Mouse (Mus musculus): ENCODE results near the gene Sik3.

Sik3 gene

DNA sequence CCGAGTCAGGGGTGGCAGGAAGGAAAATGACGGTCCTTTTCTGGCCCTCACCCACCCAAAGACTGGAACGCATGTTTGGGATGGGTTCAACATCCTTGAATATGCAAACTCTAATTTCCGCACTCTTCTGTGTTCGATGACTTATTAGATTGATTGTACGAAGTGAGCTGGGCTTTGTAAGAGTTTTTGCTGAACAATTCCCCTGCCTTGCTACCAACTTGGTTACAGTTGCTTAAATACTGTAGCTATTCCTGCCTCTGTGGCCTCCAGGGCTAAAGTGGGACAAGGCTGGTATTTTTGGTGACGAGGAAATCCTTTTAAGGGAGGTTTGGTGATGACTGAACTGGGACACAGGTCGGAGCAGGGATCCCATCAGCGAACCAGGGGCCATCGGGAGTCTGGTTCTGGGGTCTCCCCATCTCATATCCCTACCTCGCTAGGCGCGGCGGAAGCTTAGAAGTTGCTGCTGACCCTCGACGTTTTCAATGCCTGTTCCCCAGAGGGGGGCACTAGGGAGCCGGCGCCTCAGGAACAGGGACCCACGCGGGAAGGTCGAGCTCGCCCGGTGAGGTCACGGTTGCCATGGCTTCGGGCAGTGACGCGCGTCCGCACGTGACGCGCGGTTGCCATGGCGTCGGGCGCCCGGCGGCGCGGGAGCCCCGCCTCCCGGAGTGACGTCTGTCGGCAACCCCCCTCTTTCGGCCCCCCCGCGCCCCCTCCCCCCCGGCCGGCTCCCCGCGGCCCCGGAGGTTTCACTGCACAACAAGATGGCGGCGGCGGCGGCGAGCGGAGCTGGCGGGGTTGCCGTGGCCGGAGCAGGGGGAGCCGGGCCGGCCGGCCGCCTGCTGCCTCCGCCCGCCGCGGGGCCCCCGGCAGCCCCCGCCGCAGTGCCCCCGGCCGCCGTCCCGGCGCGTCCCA lies at the start of gene Sik3, which contains the start of gene Pafah1b2:
Gene Sik3 (plus strand): TSS at position 730 of the 918 bp plus-strand sequence.
Gene Pafah1b2 (minus strand): TSS at position 600 of the 918 bp plus-strand sequence.
- DNase-seq: peak; percentile 97

- no peak for DNase-seq
These were observed 49.0 kb upstream of the Sik3 start for GRCm38 (mm10) chr9:45963577-45963976.

- no peak for DNase-seq
These were observed 35.7 kb upstream of the Sik3 start for GRCm38 (mm10) chr9:45976884-45977283.

DNA sequence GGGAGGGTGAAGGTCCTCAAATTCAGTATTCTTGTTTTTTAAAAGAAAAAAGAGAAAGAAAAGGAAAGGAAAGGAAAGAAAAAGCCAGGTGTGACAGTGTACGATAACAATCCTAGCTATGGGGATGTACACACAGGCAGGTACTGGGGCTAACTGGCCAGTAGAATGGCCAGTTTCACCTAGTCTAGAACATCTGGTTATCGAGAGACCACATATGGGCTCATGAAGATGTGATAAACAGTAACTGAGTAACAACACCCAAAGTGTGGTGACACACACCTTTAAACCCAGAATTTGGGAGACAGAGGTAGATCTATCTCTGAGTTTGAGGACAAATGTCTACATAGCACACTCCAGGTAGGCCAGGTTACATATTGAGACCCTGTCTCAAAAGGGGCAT lies 32.8 kb upstream of the Sik3 start:
- DNase-seq: no peak

DNA sequence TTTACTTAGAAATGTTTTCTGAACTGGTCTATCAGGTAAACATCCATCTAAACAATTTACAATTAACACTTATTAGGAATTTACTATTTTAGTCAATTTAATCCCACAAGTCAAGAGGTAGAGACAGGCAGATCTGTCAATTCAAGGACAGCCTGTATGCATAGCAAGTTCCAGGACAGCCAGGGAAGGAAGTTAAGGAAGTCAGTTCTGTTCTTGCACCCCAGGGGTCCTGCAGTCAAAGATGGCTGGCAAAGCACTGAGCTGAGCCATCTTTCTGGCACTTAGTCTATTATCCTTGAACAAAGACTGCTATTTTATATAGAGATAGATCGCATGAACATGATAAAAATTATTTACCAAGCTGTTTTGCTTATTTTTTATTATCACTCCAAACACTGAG lies 32.0 kb upstream of the Sik3 start:
- DNase-seq: no peak

DNA sequence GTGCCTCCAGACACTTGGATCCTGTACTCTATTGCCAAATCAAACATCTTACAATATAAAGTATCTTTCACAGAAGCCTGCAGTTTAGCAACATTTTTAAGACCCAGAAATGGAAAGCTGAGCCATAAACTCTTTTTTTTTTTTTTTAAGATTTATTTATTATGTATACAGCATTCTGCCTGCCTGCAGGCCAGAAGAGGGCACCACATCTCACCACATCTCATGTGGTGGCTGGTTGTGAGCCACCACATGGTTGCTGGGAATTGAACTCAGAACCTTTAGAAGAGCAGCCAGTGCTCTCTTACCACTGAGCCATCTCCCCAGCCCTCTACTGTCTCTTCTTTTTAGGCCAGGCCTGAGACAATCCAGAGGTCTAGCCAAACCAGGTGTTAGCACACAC lies 31.3 kb upstream of the Sik3 start:
- no peak for DNase-seq

- DNase-seq: peak; percentile 32 to 42
These were observed 28.8 kb upstream of the Sik3 start for GRCm38 (mm10) chr9:45983676-45984408.

DNA sequence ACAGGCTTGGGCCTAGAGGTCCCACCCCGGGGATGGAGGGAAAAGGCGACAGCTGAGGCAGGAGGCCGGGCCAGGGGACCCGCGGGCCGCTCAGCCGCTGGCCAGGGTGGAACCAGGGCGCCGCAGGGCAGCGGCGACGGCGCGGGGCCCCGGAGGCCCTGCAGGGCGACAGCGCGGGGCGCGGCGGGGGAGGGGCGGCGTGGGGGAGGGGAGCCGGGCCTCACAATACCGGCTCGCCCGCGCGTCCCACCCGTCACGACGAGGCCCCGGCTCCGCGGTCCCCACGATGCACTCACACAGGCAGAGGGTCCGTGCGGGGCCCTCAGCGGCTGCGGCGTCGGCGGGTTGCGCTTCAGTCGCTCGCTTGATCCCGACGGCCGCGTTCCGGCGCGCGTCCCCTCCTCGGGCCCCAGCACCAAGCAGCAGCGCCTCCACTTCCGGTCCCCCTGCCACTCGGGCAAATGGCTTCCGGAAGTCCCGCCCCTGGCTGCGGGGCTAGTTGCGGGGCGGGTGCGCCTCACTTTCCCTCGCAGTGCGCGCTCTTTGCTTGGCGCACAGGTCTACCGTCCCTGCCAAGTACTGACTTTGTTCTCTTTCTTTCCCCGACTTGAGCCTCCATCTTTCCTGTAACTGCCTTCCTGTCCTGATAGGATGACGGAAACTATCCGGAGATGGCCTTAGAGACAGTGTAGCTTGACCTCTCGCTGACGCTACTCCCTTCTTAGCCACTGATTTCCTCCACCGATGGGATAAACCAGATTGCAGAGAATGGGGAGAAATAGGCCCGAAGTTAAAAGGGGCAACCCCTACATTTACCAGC lies 28.0 kb upstream of the Sik3 start:
- peak; percentile 91 to 93 for DNase-seq

DNA sequence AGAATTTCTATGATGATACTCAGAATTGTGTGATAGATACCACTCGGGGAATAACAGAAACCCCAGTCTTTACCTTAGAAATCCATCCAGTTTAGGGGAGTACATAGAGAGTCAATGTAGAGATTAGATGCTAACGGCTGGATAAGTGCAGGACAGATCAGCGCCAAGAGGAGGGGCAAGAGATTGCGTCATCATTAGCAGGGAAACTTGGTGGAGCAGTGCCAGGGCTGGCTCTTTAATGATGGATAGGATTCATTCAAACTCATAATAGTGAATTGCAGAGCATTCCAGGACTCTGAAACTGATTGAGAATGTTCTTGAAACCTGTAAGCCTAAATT lies 27.4 kb upstream of the Sik3 start:
- peak; percentile 78 to 81 for DNase-seq

GRCm38 (mm10) chr9:45999009-45999408 lies 13.6 kb upstream of the Sik3 start:
- DNase-seq: no peak

DNA sequence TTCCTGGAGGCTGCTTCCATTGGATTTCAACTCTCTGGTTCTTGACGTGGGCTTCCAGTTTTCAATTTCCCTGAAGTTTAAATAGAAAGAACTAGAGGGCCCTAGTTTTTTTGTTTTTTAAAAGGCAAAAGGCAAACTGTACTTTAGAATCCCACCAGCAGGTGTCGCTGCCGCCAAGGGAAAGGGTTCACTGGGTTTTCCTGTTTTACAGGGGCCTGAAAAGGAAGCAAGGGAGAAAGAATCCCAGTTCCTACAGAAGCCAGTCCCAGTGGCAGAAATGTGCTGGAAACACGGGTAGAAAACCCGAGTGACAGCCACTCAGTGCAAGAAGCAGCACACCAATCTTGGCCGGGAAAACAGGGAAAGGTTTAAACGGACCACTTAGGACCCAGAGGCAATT lies 8.9 kb upstream of the Sik3 start:
- DNase-seq: peak; percentile 63 to 87

DNA sequence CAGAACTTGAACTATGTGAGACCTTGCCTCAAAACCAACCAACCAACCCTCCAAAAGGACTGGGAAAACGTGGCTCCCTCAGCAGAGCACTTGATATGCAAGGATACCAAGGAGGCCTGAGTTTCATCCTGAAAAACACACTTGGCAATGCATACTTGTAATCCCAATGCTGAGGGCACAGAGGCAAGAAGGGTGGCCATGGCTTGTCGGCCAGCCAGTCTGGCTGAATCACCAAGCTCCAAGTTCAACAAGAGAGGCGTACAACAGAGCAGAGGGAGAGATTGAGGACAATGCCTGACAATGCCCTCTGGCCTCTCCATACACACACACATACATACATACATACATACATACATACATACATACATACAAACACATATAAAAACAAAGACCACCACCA lies 8.1 kb upstream of the Sik3 start:
- DNase-seq: no peak

DNA sequence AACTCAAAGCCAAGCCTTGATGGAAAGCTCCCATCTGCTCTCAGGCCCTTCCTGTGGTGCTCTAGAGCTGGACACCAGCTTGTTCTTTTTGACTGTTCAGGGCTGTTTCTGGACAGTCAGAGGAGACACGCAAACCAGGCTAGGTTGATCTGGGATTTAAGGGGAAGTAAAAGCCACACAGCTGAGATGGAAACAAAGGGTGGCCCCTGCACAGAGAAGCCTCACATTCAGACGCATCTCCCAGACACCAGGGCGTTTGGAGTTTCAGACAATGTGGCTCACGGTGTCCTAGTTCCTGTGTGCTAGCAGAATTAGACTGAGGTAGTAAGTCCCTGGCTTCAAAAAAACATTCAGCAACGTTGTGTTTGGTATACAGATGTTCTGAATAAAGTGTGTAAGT lies 6.4 kb upstream of the Sik3 start:
- no peak for DNase-seq

DNA sequence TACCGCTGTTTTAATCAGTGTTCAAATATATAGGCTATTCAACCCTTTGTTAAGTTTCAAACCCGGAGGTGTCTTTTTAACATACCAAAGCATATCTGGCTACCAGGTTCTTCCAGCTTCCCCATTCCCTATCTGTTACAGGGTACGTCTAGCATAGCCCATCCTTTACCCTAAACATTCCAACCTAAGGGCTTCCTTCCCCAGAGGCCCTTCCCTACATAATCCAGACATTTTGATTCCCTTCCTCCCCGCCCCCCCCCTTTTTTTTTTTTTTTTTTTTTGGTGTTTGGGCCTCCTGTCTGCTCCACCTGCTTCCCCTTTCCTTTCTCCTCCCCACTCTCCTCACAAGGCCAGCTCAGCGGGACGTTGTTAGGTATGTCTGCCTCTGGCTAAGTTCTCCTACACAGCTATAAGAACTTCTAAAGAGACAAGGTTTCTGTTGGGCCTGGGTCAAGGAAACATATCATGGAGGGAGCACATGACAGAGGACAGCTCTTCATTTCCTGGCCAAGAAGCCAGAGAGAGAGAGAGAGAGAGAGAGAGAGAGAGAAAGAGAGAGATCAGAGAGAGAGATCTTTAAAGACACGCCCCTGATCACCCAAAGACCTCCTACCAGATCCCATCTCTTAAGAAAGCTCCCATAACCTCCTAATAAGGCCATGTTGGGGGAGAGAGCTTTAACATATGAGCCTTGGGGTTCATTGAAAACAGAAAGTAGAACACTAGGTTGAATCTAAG lies 3.5 kb upstream of the Sik3 start:
- DNase-seq: no peak

- DNase-seq: no peak
These were observed 3.0 kb upstream of the Sik3 start for GRCm38 (mm10) chr9:46009669-46009983.

DNA sequence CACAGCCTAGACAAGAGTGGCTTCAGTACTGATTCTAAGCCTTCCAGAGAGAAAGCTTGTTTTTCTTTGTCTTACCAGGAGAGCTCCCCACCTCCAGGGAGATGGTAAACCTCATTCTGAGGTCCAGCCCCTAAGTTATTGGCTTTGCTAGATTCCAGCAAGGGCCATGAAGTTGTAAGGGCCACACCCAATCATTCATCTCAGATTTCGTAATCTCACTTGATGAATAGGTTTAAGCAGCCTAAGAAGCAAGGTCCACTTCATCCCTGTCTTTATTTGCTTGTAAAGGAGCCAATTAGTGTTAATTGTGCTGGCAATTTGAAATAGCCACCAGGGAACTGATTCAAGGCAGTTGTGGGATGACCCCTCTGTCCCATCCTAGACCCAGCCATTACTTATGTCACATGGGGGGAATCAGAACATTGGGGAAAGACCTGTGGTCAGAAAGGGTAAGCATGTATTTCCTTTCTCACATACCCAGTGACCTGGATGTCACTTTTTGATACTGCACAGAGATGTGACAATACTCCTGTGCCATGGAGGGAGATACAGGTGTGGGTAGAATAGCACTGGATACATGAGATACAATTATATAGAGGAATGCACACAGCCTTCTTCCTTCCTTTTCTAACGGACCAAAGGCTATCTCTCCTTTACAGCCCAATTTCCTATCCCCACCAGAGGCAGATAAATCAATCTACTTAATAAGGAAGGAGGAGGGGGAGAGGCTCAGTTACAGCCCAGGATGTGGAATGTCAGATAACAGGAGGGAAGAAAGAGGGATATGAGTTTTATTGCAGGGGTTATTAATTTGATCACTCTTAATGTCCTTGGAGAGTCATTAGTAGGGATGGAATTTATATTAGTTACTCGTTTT lies 1.3 kb upstream of the Sik3 start:
- DNase-seq: no peak

- peak in 1 of 2 experiments; percentile 61 for DNase-seq
These were observed 478 bp downstream of the Sik3 start for GRCm38 (mm10) chr9:46013009-46013586.

DNA sequence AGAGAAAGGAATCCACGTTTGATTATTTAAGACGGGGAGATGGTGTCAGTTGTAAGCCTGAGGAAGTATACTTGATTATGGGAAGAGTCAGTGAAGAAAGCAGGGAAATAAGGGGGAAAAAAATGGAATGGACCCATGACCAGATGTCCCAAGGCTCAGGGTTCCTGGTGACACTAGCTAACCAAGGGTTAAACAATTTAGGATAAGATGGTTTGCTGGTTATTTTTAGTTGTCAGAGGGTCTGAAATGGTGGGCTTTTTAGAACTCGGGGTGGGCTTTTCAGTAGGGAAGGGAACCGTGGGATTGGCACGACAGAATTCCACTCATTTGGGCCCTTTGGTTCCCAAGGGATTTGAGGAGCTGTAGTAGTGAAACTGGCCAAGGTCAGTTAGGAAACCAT lies 996 bp downstream of the Sik3 start:
- no peak for DNase-seq

DNA sequence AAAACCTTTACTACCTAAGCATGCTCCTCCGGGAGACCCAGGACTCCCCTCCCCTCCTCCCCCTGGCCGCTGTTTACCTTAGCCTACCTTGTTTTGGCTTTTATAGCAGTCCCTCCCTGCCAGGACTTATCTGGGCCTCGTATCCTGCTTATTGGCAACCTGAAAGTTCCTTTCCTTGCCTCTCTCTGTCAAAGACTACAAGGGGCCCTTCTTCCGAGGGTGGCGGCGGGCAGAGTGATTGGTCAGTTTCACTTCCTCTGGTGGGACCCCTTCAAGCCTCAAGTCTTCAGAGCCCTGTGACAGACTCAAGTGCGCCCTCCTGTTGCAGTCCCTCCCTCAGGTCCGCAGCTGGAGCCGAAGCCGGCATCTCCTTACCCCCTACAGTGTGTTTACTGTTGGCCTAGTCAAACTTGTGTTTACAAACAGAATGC lies 1.6 kb downstream of the Sik3 start:
- peak; percentile 75 to 78 for DNase-seq

DNA sequence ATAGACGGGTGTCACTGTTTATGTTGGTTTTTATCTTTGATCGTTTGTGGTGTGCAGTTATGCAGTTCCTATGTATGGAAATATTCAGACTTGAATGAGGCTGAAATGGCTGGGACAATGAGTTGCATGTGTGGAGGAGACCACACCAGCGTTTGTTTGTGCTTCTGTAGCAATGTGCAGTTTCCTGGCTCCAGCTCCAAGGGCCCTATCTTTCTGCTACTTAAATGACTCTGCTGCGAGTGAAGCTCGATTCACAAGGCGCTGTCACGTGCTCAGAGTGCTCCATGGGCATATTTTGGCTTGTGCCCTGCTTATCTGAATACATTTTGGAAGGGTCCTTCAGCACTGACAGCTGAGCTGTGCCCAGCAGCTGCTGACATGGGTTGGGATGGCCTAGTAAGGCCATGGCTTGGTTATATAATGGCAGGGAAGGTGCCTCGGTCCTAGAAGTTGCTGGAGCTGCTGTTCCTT lies 2.5 kb downstream of the Sik3 start:
- peak; percentile 50 to 70 for DNase-seq

- peak in 1 of 2 experiments; percentile 52 for DNase-seq
These were observed 3.2 kb downstream of the Sik3 start for GRCm38 (mm10) chr9:46015831-46016230.
